Mouse (Mus musculus): Measurements from ENCODE around the gene Mb.

- TF ChIP-seq CTCF (IDR thresholded peaks at IDR 0.05; ENCODE audit: extremely low read depth, insufficient read depth, insufficient read length, insufficient replicate concordance) (no peak), POLR2A (IDR thresholded peaks at IDR 0.05; ENCODE audit: low read depth, low read length) (no peak)
Observed at GRCm38 (mm10) chr15:77003173-77003867, 47.1 kb downstream of the Mb start.

Data from spleen, adult 2 months (tissue).